1 mouse cellular context compared by ENCODE assay signal in genomic region chr9:22438826-22439225, GRCm38 (mm10).
A peak's percentile ranks its signal among the peaks of the same experiment; 100 is the strongest.
TF ChIP-seq lines count a peak whose summit lies in the region.

No protein-coding gene starts in this region.

TF ChIP-seq in MEL, 35 proteins besides CTCF, POLR2A, EP300 and RAD21 (continued from another document):
- TF ChIP-seq SMC3 (IDR thresholded peaks at IDR 0.05; ENCODE audit: low read depth, low read length), result peak; percentile 40
